Mouse (Mus musculus): ENCODE data around the gene Crlf3. TPM values are rescaled to one million over a fixed set of nuclear protein-coding genes. Genes with fewer than 3 reads are reported as not detected.
"Not testable (repeated sequence)": the region's sequence is repeated elsewhere in the genome, so short reads cannot be mapped to it uniquely, and the experiment has no call there.

Crlf3 gene
- polyA plus RNA-seq, 1 experiment from 2014 or later = 26.5 TPM

GRCm38 (mm10) chr11:80069815-80070214, 11.0 kb downstream of the Crlf3 start:
- H3K4me3 ChIP-seq (replicated peaks; ENCODE audit: low read depth, low read length) = no peak overlapping the region
- H3K9ac ChIP-seq (ENCODE audit: low read depth, low read length) = no peak overlapping the region
- H3K36me3 ChIP-seq (ENCODE audit: insufficient read depth, low read length) = no peaks in the 10 kb centered on the region
- DNase-seq (ENCODE audit: low spot score) (peak; percentile 31), ATAC-seq (replicated peaks; ENCODE audit: low FRiP score, low read depth) (no peak)
- no peak overlapping the region for H3K27ac ChIP-seq
- no peak for TF ChIP-seq CTCF (IDR thresholded peaks at IDR 0.05; ENCODE audit: low read depth)
- H3K27me3 ChIP-seq (ENCODE audit: insufficient read depth, low read length) = no peaks in the 10 kb centered on the region
- no peak overlapping the region for H3K4me2 ChIP-seq (ENCODE audit: low read length)
- H3K9me3 ChIP-seq (replicated peaks; ENCODE audit: low read length) = no peaks in the 10 kb centered on the region
- no peaks in the 10 kb centered on the region; the same call in 1 of the 2 replicates for H3K4me1 ChIP-seq (replicated peaks; ENCODE audit: insufficient read depth, low read length)
- WGBS = 67% methylated on average over 3 of the region's 3 CpGs

- no peak for TF ChIP-seq CTCF (IDR thresholded peaks at IDR 0.05; ENCODE audit: low read depth)
- ATAC-seq (replicated peaks; ENCODE audit: low FRiP score, low read depth) (no peak), DNase-seq (ENCODE audit: low spot score) (peak; percentile 28)
- Histone ChIP-seq H3K4me2 (ENCODE audit: low read length) (no peak overlapping the region), H3K27me3 (ENCODE audit: insufficient read depth, low read length) (no peaks in the 10 kb centered on the region), H3K9me3 (replicated peaks; ENCODE audit: low read length) (no peaks in the 10 kb centered on the region), H3K4me1 (replicated peaks; ENCODE audit: insufficient read depth, low read length) (no peaks in the 10 kb centered on the region; the same call in 1 of the 2 replicates), H3K27ac (0 out of 2 replicates have a peak overlapping the region, but pooled peaks have one; percentile 19), H3K4me3 (replicated peaks; ENCODE audit: low read depth, low read length) (no peak overlapping the region), H3K9ac (ENCODE audit: low read depth, low read length) (no peak overlapping the region), H3K36me3 (ENCODE audit: insufficient read depth, low read length) (no peaks in the 10 kb centered on the region)
- WGBS = 68% methylated on average over 5 of the region's 5 CpGs
Observed at GRCm38 (mm10) chr11:80067558-80067957, 13.2 kb downstream of the Crlf3 start.

- H3K4me1 ChIP-seq (replicated peaks; ENCODE audit: insufficient read depth, low read length); H3K4me3 ChIP-seq (replicated peaks; ENCODE audit: low read depth, low read length); ATAC-seq (replicated peaks; ENCODE audit: low FRiP score, low read depth); H3K4me2 ChIP-seq (ENCODE audit: low read length); H3K27me3 ChIP-seq (ENCODE audit: insufficient read depth, low read length); H3K9me3 ChIP-seq (replicated peaks; ENCODE audit: low read length); H3K9ac ChIP-seq (ENCODE audit: low read depth, low read length); DNase-seq (ENCODE audit: low spot score); H3K36me3 ChIP-seq (ENCODE audit: insufficient read depth, low read length); H3K27ac ChIP-seq: not testable (repeated sequence)
- TF ChIP-seq CTCF (IDR thresholded peaks at IDR 0.05; ENCODE audit: low read depth) = peak; percentile 33
- 86% methylated on average over 4 of the region's 4 CpGs for WGBS
Observed at GRCm38 (mm10) chr11:80066373-80066772, 14.4 kb downstream of the Crlf3 start.

GRCm38 (mm10) chr11:80062159-80062558, 18.6 kb downstream of the Crlf3 start:
- DNase-seq (ENCODE audit: low spot score) (peak; percentile 17), ATAC-seq (replicated peaks; ENCODE audit: low FRiP score, low read depth) (no peak)
- no peak for TF ChIP-seq CTCF (IDR thresholded peaks at IDR 0.05; ENCODE audit: low read depth)
- H3K4me2 ChIP-seq (ENCODE audit: low read length) = no peak overlapping the region
- no peaks in the 10 kb centered on the region for H3K9me3 ChIP-seq (replicated peaks; ENCODE audit: low read length)
- no peaks in the 10 kb centered on the region for H3K4me1 ChIP-seq (replicated peaks; ENCODE audit: insufficient read depth, low read length)
- 72% methylated on average over 4 of the region's 4 CpGs for WGBS
- no peak overlapping the region for H3K9ac ChIP-seq (ENCODE audit: low read depth, low read length)
- no peaks in the 10 kb centered on the region for H3K27me3 ChIP-seq (ENCODE audit: insufficient read depth, low read length)
- H3K36me3 ChIP-seq (ENCODE audit: insufficient read depth, low read length) = peaks cover 19% of the 10 kb centered on the region
- no peak overlapping the region for H3K4me3 ChIP-seq (replicated peaks; ENCODE audit: low read depth, low read length)
- no peak overlapping the region for H3K27ac ChIP-seq

- Histone ChIP-seq H3K27me3 (ENCODE audit: insufficient read depth, low read length) (no peaks in the 10 kb centered on the region), H3K4me2 (ENCODE audit: low read length) (no peak overlapping the region), H3K4me3 (replicated peaks; ENCODE audit: low read depth, low read length) (no peak overlapping the region), H3K4me1 (replicated peaks; ENCODE audit: insufficient read depth, low read length) (0 out of 2 replicates have a peak, but pooled peaks cover 3% of the 10 kb centered on the region), H3K9me3 (replicated peaks; ENCODE audit: low read length) (no peaks in the 10 kb centered on the region), H3K9ac (ENCODE audit: low read depth, low read length) (no peak overlapping the region), H3K27ac (no peak overlapping the region), H3K36me3 (ENCODE audit: insufficient read depth, low read length) (peaks cover 32% of the 10 kb centered on the region)
- WGBS = 75% methylated on average over 9 of the region's 9 CpGs
- TF ChIP-seq CTCF (IDR thresholded peaks at IDR 0.05; ENCODE audit: low read depth) = no peak
- no peak for ATAC-seq (replicated peaks; ENCODE audit: low FRiP score, low read depth)
- no peak for DNase-seq (ENCODE audit: low spot score)
Observed at GRCm38 (mm10) chr11:80056141-80056540, 24.6 kb downstream of the Crlf3 start.

GRCm38 (mm10) chr11:80054659-80055058, 26.1 kb downstream of the Crlf3 start:
- Histone ChIP-seq H3K4me1 (replicated peaks; ENCODE audit: insufficient read depth, low read length) (0 out of 2 replicates have a peak, but pooled peaks cover 3% of the 10 kb centered on the region), H3K4me3 (replicated peaks; ENCODE audit: low read depth, low read length) (no peak overlapping the region), H3K27ac (no peak overlapping the region), H3K9me3 (replicated peaks; ENCODE audit: low read length) (no peaks in the 10 kb centered on the region), H3K27me3 (ENCODE audit: insufficient read depth, low read length) (no peaks in the 10 kb centered on the region), H3K36me3 (ENCODE audit: insufficient read depth, low read length) (peaks cover 30% of the 10 kb centered on the region), H3K4me2 (ENCODE audit: low read length) (no peak overlapping the region), H3K9ac (ENCODE audit: low read depth, low read length) (no peak overlapping the region)
- 66% methylated on average over 4 of the region's 4 CpGs for WGBS
- TF ChIP-seq CTCF (IDR thresholded peaks at IDR 0.05; ENCODE audit: low read depth) = no peak
- no peak for ATAC-seq (replicated peaks; ENCODE audit: low FRiP score, low read depth)
- DNase-seq (ENCODE audit: low spot score) = no peak

- no peak overlapping the region for H3K4me3 ChIP-seq (replicated peaks; ENCODE audit: low read depth, low read length)
- no peak for TF ChIP-seq CTCF (IDR thresholded peaks at IDR 0.05; ENCODE audit: low read depth)
- no peaks in the 10 kb centered on the region for H3K9me3 ChIP-seq (replicated peaks; ENCODE audit: low read length)
- peaks cover 28% of the 10 kb centered on the region for H3K36me3 ChIP-seq (ENCODE audit: insufficient read depth, low read length)
- H3K27me3 ChIP-seq (ENCODE audit: insufficient read depth, low read length) = no peaks in the 10 kb centered on the region
- H3K27ac ChIP-seq = peak overlapping the region; percentile 60; the same call in 1 of the 2 replicates
- ATAC-seq (replicated peaks; ENCODE audit: low FRiP score, low read depth) = no peak
- peak; percentile 12 for DNase-seq (ENCODE audit: low spot score)
- H3K9ac ChIP-seq (ENCODE audit: low read depth, low read length) = no peak overlapping the region
- WGBS = 61% methylated on average over 5 of the region's 5 CpGs
- 0 out of 2 replicates have a peak, but pooled peaks cover 3% of the 10 kb centered on the region for H3K4me1 ChIP-seq (replicated peaks; ENCODE audit: insufficient read depth, low read length)
- no peak overlapping the region for H3K4me2 ChIP-seq (ENCODE audit: low read length)
Observed at GRCm38 (mm10) chr11:80053171-80053570, 27.6 kb downstream of the Crlf3 start.

All from kidney, postnatal 0 days (tissue).